Mouse (Mus musculus): ENCODE measurements around the gene Olfr618.
"Not testable (repeated sequence)": the region's sequence is repeated elsewhere in the genome, so short reads cannot be mapped to it uniquely, and the experiment has no call there.

Gene Olfr618

DNA sequence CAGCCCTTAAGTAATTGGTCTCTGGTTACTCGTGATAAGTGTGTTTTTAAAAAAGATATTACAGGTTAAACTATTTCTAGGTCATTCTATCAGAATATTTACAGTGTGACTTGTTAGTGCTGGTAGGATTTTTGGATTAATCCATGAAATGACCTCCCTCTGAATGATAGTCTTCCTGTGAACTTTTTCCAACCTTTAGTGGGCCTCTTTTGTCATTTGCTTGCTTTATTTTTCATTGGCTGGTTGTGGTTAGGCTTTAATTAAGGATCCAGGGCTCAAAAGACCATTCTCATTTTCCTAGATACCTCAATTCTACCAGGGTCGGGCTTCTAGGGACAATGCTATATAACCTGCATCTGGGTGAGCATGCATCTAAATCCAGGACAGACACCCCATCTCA lies at the start of gene Olfr618:
Gene Olfr618 (plus strand): TSS at position 301 of the 400 bp plus-strand sequence.
- DNase-seq (ENCODE audit: low spot score in 2 of 2), result no peak

DNA sequence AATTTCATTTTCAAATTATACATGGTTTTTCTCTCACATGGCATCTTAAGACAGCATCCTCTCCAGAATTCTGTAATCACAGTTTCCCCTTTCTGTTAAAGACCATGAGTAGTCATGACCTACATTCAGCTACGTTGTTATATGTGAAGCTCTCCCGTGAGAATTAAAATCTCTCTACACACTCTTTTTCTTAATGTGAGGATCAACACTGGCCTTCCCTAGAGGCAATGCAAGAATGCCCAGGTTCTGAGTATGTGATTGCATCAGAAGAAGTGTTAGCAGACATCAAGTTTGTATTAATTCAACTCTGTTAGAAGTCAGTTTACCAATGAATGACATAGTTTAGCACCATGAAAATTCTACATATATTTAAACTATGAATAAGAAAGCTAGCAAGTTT lies 47.3 kb upstream of the Olfr618 start, which contains the start of gene Olfr612:
Gene Olfr612 (minus strand): TSS at position 101 of the 400 bp plus-strand sequence.
- DNase-seq (ENCODE audit: low spot score in 2 of 2), result not testable (repeated sequence)

DNA sequence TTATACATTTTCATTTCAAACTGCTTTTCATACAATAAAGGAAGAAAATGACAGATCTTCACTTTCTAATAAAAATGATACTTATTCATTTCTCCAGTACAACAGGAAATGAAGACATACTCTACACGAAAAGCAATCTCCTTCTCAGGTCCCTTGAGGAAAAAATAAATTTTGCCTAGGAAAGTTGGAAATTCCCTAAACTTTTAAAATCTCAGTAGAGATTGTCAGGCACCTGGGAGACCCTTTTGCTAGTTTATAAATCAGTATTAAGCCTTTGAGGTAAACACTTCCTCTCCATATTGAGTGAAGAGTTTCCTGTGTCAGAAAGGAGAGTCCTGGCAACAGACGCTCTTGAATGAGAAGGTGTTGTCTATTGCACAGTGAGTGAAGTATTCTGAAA lies 42.1 kb upstream of the Olfr618 start, which contains the start of gene Olfr613:
Gene Olfr613 (plus strand): TSS at position 301 of the 400 bp plus-strand sequence.
- DNase-seq (ENCODE audit: low spot score in 2 of 2), result no peak

DNA sequence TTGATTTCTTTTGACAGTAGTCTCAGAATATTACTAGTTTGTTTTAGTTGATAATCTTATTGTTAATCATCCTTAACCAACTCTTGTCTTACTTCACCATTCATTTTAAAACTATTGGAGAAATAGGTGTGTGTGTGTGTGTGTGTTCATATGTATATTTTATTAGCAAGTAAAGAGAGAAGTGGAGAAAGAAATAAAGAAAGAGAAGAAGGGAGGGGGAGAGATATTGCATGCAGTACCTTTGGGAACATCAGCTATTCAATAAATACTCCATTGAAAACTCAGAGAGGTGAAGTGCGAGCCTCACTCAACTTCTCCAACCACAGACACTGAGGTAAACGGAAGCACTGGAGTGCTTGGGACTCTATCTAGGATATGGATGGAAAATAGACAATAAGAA lies 34.1 kb upstream of the Olfr618 start, which contains the start of gene Olfr615:
Gene Olfr615 (plus strand): TSS at position 301 of the 400 bp plus-strand sequence.
- no peak for DNase-seq (ENCODE audit: low spot score in 2 of 2)

DNA sequence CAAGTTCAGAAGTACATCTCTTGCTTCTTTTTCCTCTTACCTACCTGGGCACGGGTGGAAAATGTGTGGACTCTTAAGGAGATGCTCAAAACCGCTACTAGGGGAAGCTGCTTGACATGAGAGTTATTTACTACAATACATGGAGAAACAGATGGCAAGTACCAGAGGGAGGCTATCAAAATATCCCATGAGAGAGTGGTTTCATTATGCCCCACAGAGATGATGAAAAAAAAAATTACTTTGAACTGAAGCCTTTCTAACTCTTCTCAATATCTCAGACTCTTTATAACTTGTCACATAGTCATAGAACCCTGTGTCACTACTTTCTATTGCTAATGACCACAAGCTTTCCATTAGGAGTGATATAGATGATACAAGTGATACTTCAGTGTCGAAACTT lies 20.9 kb upstream of the Olfr618 start, which contains the start of gene Olfr616:
Gene Olfr616 (minus strand): TSS at position 101 of the 400 bp plus-strand sequence.
- DNase-seq (ENCODE audit: low spot score in 2 of 2), result no peak

DNA sequence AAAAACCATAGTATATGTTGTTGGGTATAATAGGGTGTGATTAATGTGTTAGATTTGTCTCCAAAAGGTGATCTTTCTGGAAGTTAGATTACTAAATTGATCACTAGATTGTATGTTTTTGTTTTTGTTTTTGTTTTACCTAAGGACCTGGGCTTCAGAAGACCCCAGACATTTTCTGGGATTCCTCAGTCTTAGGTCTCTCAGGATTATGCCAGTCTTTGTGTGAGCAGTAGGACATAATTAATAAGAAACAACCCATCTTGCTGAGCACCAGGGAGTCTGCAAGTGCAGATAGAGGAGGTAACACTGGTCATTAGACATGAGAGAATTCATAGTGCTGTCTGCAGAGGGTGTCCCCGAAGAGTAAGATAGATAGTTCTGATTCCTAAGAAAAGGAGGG lies 17.1 kb upstream of the Olfr618 start, which contains the start of gene Olfr617:
Gene Olfr617 (plus strand): TSS at position 301 of the 400 bp plus-strand sequence.
- no peak for DNase-seq (ENCODE audit: low spot score in 2 of 2)

DNA sequence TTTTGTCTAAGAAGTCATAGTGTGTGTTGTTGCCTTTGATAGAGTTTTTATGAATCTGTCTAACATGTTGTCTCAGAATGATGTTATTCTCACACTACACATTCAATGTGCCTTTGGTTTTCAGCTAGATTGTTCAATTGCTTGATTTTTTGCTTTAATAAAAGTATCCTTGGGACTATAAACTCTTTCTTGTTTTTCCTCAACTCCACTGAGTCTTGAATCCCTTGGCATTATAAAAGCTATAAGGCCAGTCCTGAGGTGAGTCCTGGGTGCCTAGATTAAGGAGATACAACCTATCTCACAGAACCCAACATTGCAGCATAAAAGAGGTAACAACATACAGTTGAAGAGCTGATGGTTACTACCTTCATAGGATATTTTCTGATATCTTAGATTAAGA lies 10.4 kb downstream of the Olfr618 start, which contains the start of gene Olfr619:
Gene Olfr619 (plus strand): TSS at position 301 of the 400 bp plus-strand sequence.
- no peak for DNase-seq (ENCODE audit: low spot score in 2 of 2)

DNA sequence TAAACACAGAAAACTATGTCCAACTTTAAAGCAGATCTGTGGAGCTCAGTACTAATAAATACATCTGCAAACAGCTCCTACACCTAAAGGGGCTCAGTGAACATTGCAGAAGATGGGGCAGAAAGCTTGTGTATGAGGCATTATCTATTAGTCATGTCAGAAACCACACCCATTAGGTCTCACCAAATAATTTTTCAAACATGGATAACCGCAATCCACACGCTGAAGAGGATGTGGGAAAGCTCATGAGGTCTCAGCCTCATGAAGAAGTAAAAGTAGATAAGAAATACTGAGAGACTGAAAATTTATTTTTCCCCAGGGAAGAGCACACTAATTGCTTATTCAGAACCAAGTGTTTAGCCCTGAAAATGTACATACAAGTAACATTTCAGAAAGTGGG lies 17.5 kb downstream of the Olfr618 start:
- no peak for DNase-seq (ENCODE audit: low spot score in 2 of 2)

DNA sequence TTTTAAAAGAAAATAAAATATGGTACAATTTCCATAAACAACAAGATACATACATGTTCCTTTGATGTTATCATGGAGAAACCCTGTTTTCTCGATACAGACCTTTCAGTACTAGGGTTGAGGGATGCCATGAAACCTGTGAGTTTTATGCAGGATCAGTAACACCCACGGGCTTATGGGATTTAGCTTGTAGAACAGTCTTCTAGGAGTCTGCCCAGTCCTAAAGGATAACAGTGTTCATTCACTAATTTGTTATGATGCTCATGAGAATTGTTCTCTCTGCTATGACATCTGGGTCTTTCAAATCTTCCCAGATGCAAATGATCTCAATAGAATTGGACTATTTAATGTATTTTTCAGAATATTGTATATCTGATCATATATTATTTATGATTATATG lies 22.5 kb downstream of the Olfr618 start, which contains the start of gene Olfr620:
Gene Olfr620 (minus strand): TSS at position 101 of the 400 bp plus-strand sequence.
- DNase-seq (ENCODE audit: low spot score in 2 of 2), result no peak

DNA sequence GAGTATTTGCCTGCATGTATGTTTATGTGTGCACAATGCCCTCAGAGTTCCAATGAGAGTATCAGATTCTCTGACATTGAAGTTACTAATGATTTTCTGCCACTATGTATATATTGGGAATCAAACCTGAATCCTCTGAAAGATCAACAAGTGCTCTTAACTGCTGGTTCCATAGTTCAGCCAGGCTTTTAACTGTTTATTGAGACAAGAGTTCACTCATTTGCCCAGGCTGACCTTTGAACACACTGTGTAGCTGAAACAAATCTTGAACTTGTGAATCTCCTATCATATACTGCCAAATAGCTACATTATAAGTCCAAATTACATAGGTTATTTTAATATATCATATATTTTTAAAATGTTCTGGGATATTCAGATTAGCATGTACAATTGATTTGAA lies 46.9 kb downstream of the Olfr618 start:
- DNase-seq (ENCODE audit: low spot score in 2 of 2), result no peak

DNA sequence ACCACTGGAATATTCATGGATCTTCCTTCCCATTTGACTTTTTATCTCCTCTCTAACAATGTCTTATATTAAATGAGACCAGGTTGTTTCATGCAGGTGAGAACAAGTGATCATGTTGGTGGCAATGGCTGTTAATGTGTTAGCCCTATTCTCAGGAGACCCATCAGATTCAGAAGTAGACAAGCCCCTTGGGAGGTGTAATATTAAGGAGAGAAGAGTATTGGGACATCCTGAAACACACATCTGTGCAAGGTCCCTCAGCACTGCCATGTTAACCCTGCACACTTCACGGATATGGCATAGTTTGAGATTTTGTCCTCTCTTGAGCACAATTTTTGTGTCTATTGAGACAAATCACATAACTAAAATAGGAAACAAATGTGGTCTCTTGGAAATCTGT lies 52.7 kb downstream of the Olfr618 start, which contains the start of gene Olfr622:
Gene Olfr622 (minus strand): TSS at position 101 of the 400 bp plus-strand sequence.
- DNase-seq (ENCODE audit: low spot score in 2 of 2), result no peak

DNA sequence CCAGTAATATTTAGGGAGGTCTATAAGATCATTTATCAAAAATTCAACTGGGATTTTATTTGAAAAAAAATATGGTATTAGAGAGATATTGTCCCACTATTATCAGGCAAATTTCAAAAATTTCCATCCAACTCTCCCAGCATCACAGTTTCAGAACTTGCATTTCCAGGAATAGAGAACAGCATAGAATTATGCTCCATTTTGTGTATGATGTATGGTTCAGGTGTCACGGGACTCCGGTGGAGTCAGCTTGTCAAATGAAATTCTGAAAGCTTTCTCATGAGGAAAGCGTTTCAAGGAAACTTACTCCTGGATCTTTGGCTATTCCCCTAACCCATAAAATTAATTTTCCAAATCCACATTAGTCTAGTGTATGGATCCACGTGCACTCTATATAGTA lies 54.2 kb downstream of the Olfr618 start:
- no peak for DNase-seq (ENCODE audit: low spot score in 2 of 2)

Data from spleen, postnatal 14 days (tissue).